Mouse (Mus musculus): ENCODE measurements at regions not wholly inside any gene's neighbourhood (a gene's known extent, or its start where the extent isn't known, plus 50 kb on each side); places are given as distances from the start of the nearest gene placed in this dataset.

- in situ Hi-C loops (cut with MboI, MseI): loop anchor here (10.0 kb wide), 1 partner anchor 282 kb away; the partner anchor contains the start of gene Itga4
Observed at GRCm38 (mm10) chr2:78972288-78973117, 104.6 kb downstream of the Ube2e3 start.

DNA sequence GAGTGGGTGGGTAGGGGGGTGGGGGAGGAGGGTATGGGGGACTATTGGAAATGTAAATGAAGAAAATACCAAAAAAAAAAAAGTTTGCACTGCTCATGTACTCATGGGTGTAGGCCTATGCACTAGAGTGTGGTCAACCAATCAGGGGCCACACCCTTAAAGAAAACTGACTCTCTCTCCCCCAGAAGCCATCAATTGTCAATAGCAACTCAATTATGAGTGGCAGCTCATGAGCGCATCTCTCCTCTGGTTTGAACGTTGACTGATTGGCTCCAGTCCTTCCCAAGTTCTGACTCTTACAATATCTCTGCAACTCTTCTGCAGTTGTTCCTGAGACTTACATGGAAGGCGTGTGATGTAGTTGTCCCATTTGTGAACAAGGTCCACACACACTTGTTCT is 105.9 kb downstream of the Ube2e3 start:
- in situ Hi-C loops (cut with MboI, MseI): loop anchor here (10.0 kb wide), 1 partner anchor 281 kb away; the partner anchor contains the start of gene Itga4

GRCm38 (mm10) chr2:78974683-78975392 is 106.9 kb downstream of the Ube2e3 start:
- in situ Hi-C loops (cut with MboI, MseI): loop anchor here (10.0 kb wide), 1 partner anchor 280 kb away; the partner anchor contains the start of gene Itga4

GRCm38 (mm10) chr2:78975393-78975774 is 107.5 kb downstream of the Ube2e3 start:
- in situ Hi-C loops (cut with MboI, MseI): loop anchor here (10.0 kb wide), 1 partner anchor 279 kb away; the partner anchor contains the start of gene Itga4

- in situ Hi-C loops (cut with MboI, MseI): loop anchor here (10.0 kb wide), 1 partner anchor 279 kb away; the partner anchor contains the start of gene Itga4
Observed at GRCm38 (mm10) chr2:78976084-78976483, 108.2 kb downstream of the Ube2e3 start.

- in situ Hi-C loops (cut with MboI, MseI): loop anchor here (10.0 kb wide), 1 partner anchor 277 kb away; the partner anchor contains the start of gene Itga4
Observed at GRCm38 (mm10) chr2:78977632-78978397, 109.9 kb downstream of the Ube2e3 start.

- in situ Hi-C loops (cut with MboI, MseI): loop anchor here (5.0 to 10.0 kb wide), 2 partner anchors 37 to 1915 kb away; no protein-coding TSS in a partner anchor
Observed at GRCm38 (mm10) chr2:78980019-78980418, 112.1 kb downstream of the Ube2e3 start.

DNA sequence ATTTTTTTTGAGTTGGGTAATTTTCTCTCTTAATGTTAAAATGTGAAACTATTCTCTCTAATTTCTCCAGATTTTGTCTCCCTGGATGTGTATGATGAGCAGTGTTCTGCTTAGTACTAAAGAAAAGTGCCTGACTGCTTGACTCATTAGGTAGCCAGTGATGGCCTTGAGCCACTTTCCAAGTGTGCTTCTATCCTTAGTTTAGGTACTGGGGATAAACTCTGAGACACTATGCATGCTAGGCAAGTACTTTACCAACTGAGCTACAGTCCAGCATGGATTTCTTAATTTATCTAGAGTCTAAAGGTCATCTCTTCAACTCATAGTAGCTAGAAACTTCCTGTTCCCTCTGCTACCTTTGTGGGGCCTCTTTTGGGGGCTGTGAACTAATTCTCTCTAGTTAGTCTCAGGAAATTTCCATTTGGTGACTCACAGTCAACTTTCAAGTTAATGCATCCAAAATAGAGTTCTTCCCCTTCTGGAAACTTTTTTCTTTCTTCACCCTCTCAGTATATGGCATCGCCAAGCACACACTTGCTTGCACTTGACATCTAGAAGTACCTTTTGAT is 112.8 kb downstream of the Ube2e3 start:
- in situ Hi-C loops (cut with MboI, MseI): loop anchor here (5.0 to 10.0 kb wide), 2 partner anchors 37 to 1916 kb away; no protein-coding TSS in a partner anchor

DNA sequence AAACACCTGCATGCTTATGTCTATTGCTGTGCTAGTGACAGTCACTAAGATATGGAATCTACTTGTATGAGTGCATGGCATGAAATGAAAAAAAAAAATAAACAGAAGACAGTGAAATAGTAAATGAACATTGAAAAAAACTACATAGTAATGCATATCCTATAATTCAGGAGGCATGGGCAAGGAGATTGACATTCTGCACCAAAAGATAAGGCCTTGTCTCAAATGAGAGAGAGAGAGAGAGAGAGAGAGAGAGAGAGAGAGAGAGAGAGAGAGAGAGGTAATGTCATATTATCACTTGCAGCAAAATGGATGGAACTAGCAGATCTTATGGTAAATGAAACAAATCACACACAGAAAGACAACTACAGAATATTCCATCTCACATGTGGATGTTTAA is 115.4 kb downstream of the Ube2e3 start:
- in situ Hi-C loops (cut with MboI, MseI): loop anchor here (5.0 to 10.0 kb wide), 2 partner anchors 34 to 1919 kb away; no protein-coding TSS in a partner anchor

DNA sequence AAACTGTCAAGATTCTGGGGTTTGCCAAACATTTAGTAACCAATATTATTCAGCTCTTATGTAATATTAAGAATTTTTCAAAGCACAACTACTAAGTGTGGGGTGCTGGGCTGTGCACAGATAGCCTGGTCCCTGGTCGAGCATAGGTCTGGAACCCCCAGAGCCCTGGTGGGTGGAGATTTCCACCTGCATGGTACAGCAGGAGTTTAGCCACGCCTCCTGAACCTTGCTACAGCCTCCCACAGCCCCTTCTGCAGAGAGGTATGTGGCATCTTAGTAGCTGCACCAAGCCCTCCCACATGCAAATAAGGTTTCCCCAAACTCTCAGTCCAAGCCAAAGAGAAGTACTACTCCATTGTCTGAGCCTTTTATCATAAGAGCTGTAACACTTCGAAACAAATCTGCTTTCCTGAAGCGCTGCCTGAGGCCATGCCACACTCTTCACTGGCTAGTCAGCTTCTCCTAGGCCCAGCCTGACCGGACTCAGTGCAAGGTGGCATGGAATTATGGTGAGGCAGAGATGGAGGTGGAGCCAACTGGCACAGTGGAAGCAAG is 116.1 kb downstream of the Ube2e3 start:
- in situ Hi-C loops (cut with MboI, MseI): loop anchor here (5.0 to 10.0 kb wide), 2 partner anchors 33 to 1919 kb away; no protein-coding TSS in a partner anchor

- in situ Hi-C loops (cut with MboI, MseI): loop anchor here (10.0 kb wide), 1 partner anchor 1922 kb away; no protein-coding TSS in a partner anchor
Observed at GRCm38 (mm10) chr2:78986984-78987383, 119.1 kb downstream of the Ube2e3 start.

DNA sequence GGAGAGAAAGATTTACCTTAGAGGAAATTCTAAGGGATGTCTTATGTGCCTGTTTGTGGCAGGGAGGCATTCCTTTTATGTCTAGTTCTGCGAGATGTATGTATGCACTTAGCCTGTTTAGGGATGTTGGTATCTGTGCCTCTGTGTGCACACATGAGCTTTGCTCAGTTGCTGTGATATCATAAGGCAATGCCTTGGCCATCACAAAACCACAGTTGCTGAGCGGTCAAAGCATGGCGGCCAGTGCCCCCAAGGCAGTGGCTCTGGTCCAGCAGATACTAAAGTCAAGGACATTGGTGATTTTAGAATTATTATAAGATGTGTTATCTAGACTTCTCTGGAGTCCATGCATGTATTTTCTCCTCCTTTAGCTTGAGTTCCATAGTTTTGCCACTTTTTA is 119.5 kb downstream of the Ube2e3 start:
- in situ Hi-C loops (cut with MboI, MseI): loop anchor here (10.0 kb wide), 1 partner anchor 1923 kb away; no protein-coding TSS in a partner anchor

- in situ Hi-C loops (cut with MboI, MseI): loop anchor here (10.0 kb wide), 1 partner anchor 1923 kb away; no protein-coding TSS in a partner anchor
Observed at GRCm38 (mm10) chr2:78988224-78988623, 120.3 kb downstream of the Ube2e3 start.

DNA sequence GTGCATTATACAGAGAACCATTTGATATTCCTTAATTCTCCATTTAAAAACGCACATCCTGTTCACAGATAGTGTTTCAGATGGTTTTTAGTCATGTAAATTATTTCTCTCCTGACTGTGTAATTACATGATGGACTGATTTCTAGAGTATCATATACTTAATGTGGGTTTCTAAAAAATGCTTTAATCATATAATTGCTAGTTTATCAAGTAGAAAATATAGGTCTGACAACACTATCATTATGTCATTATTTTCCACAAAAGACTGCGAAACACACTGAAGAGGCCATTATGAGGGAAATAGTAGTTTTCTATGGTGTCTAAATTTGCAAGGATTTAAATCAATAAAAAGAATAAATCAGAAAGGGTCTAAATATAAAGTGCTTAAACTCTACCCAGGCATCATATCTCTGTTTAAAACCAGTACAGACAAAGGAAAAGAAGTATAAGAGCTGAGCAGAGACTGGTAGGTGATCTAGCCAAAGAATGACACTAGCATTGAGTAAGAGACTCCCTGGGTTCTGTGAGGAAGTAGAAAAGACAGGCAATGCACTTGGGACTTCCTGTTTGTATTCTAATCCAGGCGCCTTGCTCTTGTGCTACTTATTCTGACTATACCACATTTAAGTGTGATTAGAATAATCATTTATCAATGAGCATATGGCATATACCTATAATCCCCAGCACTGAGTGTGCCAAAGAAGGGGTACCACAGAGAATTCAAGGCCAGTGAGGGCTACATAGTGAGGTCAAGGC is 127.1 kb downstream of the Ube2e3 start:
- in situ Hi-C loops (cut with MboI, MseI): loop anchor here (5.0 kb wide), 1 partner anchor 42 kb away; no protein-coding TSS in a partner anchor

GRCm38 (mm10) chr2:78998637-78999036 is 130.7 kb downstream of the Ube2e3 start:
- in situ Hi-C loops (cut with MboI, MseI): loop anchor here (5.0 kb wide), 1 partner anchor 39 kb away; no protein-coding TSS in a partner anchor

DNA sequence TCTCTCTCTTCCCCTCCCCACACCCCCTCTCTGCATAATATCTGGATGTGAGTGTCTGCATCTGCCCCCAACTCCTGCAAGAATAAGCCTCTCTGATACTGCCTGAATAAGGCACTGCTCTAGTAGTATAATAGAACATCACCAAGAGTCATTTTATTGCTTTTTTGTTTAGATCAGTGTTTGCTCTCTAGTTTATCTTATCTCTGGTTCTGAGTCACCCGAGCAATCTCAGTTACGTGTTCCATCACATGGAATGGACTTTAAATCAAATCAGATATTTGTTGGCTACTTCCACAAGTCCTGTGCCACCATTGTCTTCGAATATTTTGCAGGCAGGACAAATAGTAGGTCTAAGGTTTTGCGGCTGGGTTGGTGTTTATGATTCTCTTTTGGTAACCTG is 131.5 kb downstream of the Ube2e3 start:
- in situ Hi-C loops (cut with MboI, MseI): loop anchor here (5.0 kb wide), 1 partner anchor 38 kb away; no protein-coding TSS in a partner anchor

DNA sequence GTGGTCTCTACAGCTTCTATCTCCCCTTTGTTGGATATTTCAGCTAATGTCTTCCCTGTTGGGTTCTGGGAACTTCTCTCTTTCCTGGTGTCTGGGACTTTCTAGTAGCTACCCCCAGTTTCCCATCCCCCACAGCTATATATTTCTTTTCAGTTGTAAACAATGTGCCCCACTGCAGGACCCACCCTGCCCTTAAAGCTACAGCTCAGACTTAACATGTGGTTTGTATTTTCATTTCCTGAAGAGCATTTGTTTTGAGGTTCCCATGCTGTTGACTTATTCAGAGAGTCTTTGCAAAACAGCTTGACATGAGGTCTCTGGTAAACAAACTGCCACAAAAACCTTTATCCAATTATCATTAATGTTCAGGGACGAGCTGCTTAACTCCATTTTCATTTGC is 136.9 kb downstream of the Ube2e3 start:
- in situ Hi-C loops (cut with MboI, MseI): no loop called here

- in situ Hi-C loops (cut with MboI, MseI): no loop called here
Observed at GRCm38 (mm10) chr2:79008642-79009041, 140.7 kb downstream of the Ube2e3 start.

DNA sequence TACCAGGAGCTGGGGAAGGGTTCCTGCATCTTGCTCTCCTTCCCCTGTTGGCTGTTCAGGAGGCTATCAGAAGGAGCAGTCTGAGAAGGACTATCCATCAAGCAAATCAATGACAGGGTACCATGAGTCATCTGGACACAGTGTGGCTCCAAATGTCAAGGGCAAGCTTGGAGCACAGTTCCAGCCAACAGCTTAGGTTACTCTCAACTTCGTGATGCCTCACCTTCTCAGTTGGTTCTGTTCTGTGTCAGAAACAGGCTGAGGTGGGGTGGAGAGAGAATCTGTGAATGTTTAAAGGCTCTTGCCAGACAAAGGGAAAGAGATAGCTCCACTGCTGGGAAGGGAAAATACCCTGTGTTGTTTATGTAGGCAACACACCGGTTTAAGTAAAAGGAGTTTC is 141.9 kb downstream of the Ube2e3 start:
- in situ Hi-C loops (cut with MboI, MseI): no loop called here
